Mouse (Mus musculus): Measurements from ENCODE around the gene Il27ra. TPM values are rescaled to one million over a fixed set of nuclear protein-coding genes. Genes with fewer than 3 reads are reported as not detected.

Il27ra gene
- polyA plus RNA-seq, 1 experiment from 2014 or later = 1.5 TPM

DNA sequence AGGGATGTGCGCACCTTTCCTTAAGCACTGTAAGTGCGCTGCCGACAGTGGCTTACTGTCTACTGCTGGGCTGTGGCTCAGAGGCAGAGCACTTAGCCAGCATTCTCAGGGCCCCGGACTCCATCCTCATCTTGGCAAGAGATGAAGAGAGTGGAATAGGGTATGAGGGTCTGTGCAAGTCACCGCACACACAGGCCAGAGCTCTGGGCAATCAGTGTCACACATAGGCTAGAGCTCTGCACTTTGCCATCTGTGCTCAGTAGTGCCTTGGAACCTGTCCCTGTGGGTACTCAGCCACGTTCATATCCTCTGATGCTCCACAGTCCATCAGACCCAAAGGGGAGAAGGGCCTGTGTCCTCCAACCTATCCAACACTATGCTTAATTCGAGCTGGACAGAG lies 60.9 kb downstream of the Il27ra start:
- ATAC-seq = no peak
- Histone ChIP-seq H3K36me3 (peaks cover 70% of the 10 kb centered on the region), H3K4me2 (no peak overlapping the region)

DNA sequence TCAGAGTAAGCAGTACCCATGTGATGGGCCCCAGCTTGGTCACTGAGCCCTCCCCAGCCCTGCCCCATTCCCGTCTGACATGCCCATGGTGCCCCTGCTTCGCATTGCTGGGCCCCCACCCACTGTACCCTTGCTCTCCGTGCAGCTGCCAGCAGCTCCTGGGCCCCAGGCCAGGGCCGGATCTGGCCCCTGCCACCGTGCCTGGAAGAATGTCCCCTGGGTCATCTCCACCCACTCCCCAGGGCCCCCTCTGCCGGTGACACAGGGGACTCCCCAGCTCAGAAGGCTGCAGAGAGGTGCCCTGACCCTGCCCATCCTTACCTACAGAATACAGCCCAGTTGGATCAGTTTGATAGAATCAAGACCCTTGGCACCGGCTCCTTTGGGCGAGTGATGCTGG lies 61.5 kb downstream of the Il27ra start:
- Histone ChIP-seq H3K4me1 (peaks cover 38% of the 10 kb centered on the region), H3K4me3 (no peak overlapping the region), H3K4me2 (no peak overlapping the region), H3K27ac (no peak overlapping the region), H3K9me3 (replicated peaks) (0 out of 2 replicates have a peak, but pooled peaks cover 3% of the 10 kb centered on the region), H3K36me3 (peaks cover 63% of the 10 kb centered on the region), H3K27me3 (replicated peaks) (no peaks in the 10 kb centered on the region), H3K9ac (no peak overlapping the region)
- ATAC-seq = no peak
- WGBS (ENCODE audit: insufficient replicate concordance) = 81% methylated on average over 8 of the region's 8 CpGs

More for the DNA sequence above, 60.9 kb downstream of the Il27ra start:
- Histone ChIP-seq H3K9me3 (replicated peaks) (0 out of 2 replicates have a peak, but pooled peaks cover 3% of the 10 kb centered on the region), H3K27me3 (replicated peaks) (no peaks in the 10 kb centered on the region), H3K27ac (no peak overlapping the region), H3K9ac (no peak overlapping the region), H3K4me3 (no peak overlapping the region), H3K4me1 (peaks cover 32% of the 10 kb centered on the region)
- 90% methylated on average over 7 of the region's 7 CpGs for WGBS (ENCODE audit: insufficient replicate concordance)

MicroRNA genes within 50 kb of the gene (microRNA counts, 519-probe panel; counts per million panel counts)
- microRNA mmu-miR-1199 (582 counts per million, percentile 70 among the panel's probes with 10 or more counts), microRNA mmu-miR-709 (4,378 counts per million, percentile 81 among the panel's probes with 10 or more counts)

Small RNA genes within 50 kb of the gene (microRNA-seq; reads per million reads assigned to microRNA genes)
- gene Mir1199 (not detected), gene Mir709 (not detected), gene Mir8111 (2.5 reads per million)

Other genes starting within 250 kb of the Il27ra start
- 4.9 and 5.3 TPM in 2 replicates for gene Adgrl1, start 142.5 kb downstream of the Il27ra start, polyA plus RNA-seq (2016; fragmentation: Nextera tagmentation; extraction: Ambion mirVana)
- gene Gm10644, start 87.4 kb downstream of the Il27ra start, polyA plus RNA-seq (2016; fragmentation: Nextera tagmentation; extraction: Ambion mirVana) = 0.15 and 0.16 TPM in 2 replicates
- 113 and 116 TPM in 2 replicates for gene Asf1b, start 87.1 kb downstream of the Il27ra start, polyA plus RNA-seq (2016; fragmentation: Nextera tagmentation; extraction: Ambion mirVana)
- gene Prkaca, start 69.6 kb downstream of the Il27ra start, polyA plus RNA-seq (2016; fragmentation: Nextera tagmentation; extraction: Ambion mirVana) = 81.1 and 82.0 TPM in 2 replicates
- gene Samd1, start 44.9 kb downstream of the Il27ra start, polyA plus RNA-seq (2016; fragmentation: Nextera tagmentation; extraction: Ambion mirVana) = 8.5 and 8.7 TPM in 2 replicates
- 0.41 and 0.63 TPM in 2 replicates for gene 1700067K01Rik, start 41.1 kb downstream of the Il27ra start, polyA plus RNA-seq (2016; fragmentation: Nextera tagmentation; extraction: Ambion mirVana)
- not detected in 2 replicates for gene 2210011C24Rik, start 30.4 kb downstream of the Il27ra start, polyA plus RNA-seq (2016; fragmentation: Nextera tagmentation; extraction: Ambion mirVana)
- gene Palm3, start 21.1 kb downstream of the Il27ra start, polyA plus RNA-seq (2016; fragmentation: Nextera tagmentation; extraction: Ambion mirVana) = 0.36 and 0.66 TPM in 2 replicates
- gene Rln3, start 2.4 kb upstream of the Il27ra start, polyA plus RNA-seq (2016; fragmentation: Nextera tagmentation; extraction: Ambion mirVana) = not detected in 2 replicates
- gene Gm10643, start 22.5 kb upstream of the Il27ra start, polyA plus RNA-seq (2016; fragmentation: Nextera tagmentation; extraction: Ambion mirVana) = 0.27 and 0.30 TPM in 2 replicates
- gene Rfx1, start 24.2 kb upstream of the Il27ra start, polyA plus RNA-seq (2016; fragmentation: Nextera tagmentation; extraction: Ambion mirVana) = 4.1 and 4.2 TPM in 2 replicates
- 5.9 and 6.4 TPM in 2 replicates for gene Dcaf15, start 62.2 kb upstream of the Il27ra start, polyA plus RNA-seq (2016; fragmentation: Nextera tagmentation; extraction: Ambion mirVana)
- 0.08 and 0.13 TPM in 2 replicates for gene Podnl1, start 83.4 kb upstream of the Il27ra start, polyA plus RNA-seq (2016; fragmentation: Nextera tagmentation; extraction: Ambion mirVana)
- gene Cc2d1a, start 105.3 kb upstream of the Il27ra start, polyA plus RNA-seq (2016; fragmentation: Nextera tagmentation; extraction: Ambion mirVana) = 8.2 and 9.6 TPM in 2 replicates
- gene 4930432K21Rik, start 105.4 kb upstream of the Il27ra start, polyA plus RNA-seq (2016; fragmentation: Nextera tagmentation; extraction: Ambion mirVana) = 0.28 and 0.58 TPM in 2 replicates
- 0.61 and 1.3 TPM in 2 replicates for gene Nanos3, start 142.6 kb upstream of the Il27ra start, polyA plus RNA-seq (2016; fragmentation: Nextera tagmentation; extraction: Ambion mirVana)
- gene Zswim4, start 194.5 kb upstream of the Il27ra start, polyA plus RNA-seq (2016; fragmentation: Nextera tagmentation; extraction: Ambion mirVana) = 3.6 and 5.0 TPM in 2 replicates
- gene D8Ertd738e, start 207.1 kb upstream of the Il27ra start, polyA plus RNA-seq (2016; fragmentation: Nextera tagmentation; extraction: Ambion mirVana) = 249 and 259 TPM in 2 replicates
- 55.4 and 63.1 TPM in 2 replicates for gene Mri1, start 214.7 kb upstream of the Il27ra start, polyA plus RNA-seq (2016; fragmentation: Nextera tagmentation; extraction: Ambion mirVana)
- 9.5 and 10.4 TPM in 2 replicates for gene Ccdc130, start 227.8 kb upstream of the Il27ra start, polyA plus RNA-seq (2016; fragmentation: Nextera tagmentation; extraction: Ambion mirVana)